Mouse (Mus musculus): Measurements from ENCODE around the gene Adam15. TPM values are rescaled to one million over a fixed set of nuclear protein-coding genes. Genes with fewer than 3 reads are reported as not detected.

The Adam15 gene
- polyA plus RNA-seq, 1 experiment: 78.4 TPM

DNA sequence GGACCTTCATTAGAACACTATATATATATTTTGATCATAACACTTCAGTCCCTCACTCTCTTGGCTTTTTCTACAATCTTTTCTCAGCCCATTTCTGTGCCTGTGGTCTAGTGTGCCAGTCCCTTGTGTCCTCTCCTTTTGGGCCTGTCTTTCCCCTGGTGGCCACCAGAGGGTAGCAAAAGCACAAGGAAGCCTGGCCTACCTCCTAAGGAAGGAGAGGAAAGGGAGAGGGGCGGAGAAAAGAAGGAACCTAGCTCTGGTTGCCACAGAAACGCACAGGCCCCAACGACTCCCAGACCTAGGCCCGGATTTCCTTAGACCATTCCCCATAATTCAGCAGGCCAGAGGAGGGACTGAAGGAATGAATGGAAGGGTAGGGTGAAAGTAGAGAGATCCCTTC is 33.0 kb downstream of the Adam15 start:
- H3K4me2 ChIP-seq (ENCODE audit: low read depth): peak overlapping the region; percentile 74
- TF ChIP-seq REST (IDR thresholded peaks at IDR 0.05; ENCODE audit: insufficient read depth, insufficient read length) (no peak), SRF (IDR thresholded peaks at IDR 0.05; ENCODE audit: control insufficient read depth, insufficient read length, low read depth) (no peak), POLR2AphosphoS2 (IDR thresholded peaks at IDR 0.05; ENCODE audit: insufficient read length, low read depth) (no peak), MYOD1 (IDR thresholded peaks at IDR 0.05; ENCODE audit: control insufficient read depth in 1 of 3, insufficient read length in 2 of 3, low read depth in 2 of 3) (no peak), TCF12 (IDR thresholded peaks at IDR 0.05; ENCODE audit: insufficient read depth, poor library complexity, severe bottlenecking) (no peak), POLR2A (IDR thresholded peaks at IDR 0.05; ENCODE audit: insufficient read length, low read depth) (no peak), TCF3 (IDR thresholded peaks at IDR 0.05; ENCODE audit: insufficient read length, low read depth) (no peak), MYOG (IDR thresholded peaks at IDR 0.05; ENCODE audit: control insufficient read depth in 1 of 3, insufficient read depth in 1 of 3, insufficient read length in 2 of 3, low read depth in 2 of 3) (no peak), E2F4 (IDR thresholded peaks at IDR 0.05; ENCODE audit: insufficient read depth) (no peak), USF1 (IDR thresholded peaks at IDR 0.05; ENCODE audit: low read depth) (no peak), CEBPB (IDR thresholded peaks at IDR 0.05; ENCODE audit: insufficient read depth, poor library complexity, severe bottlenecking) (no peak), MAX (IDR thresholded peaks at IDR 0.05; ENCODE audit: low read depth) (no peak)
- no peaks in the 10 kb centered on the region for H3K79me2 ChIP-seq (ENCODE audit: control insufficient read depth, insufficient read depth)
- no peak overlapping the region for H3ac ChIP-seq (ENCODE audit: control insufficient read depth, insufficient read length)
- no peaks in the 10 kb centered on the region for H3K36me3 ChIP-seq (ENCODE audit: control insufficient read depth, insufficient read depth)
- H3K4me3 ChIP-seq: no peak overlapping the region
- H3K27me3 ChIP-seq (ENCODE audit: control insufficient read depth, insufficient read depth, insufficient read length): peaks cover 29% of the 10 kb centered on the region

DNA sequence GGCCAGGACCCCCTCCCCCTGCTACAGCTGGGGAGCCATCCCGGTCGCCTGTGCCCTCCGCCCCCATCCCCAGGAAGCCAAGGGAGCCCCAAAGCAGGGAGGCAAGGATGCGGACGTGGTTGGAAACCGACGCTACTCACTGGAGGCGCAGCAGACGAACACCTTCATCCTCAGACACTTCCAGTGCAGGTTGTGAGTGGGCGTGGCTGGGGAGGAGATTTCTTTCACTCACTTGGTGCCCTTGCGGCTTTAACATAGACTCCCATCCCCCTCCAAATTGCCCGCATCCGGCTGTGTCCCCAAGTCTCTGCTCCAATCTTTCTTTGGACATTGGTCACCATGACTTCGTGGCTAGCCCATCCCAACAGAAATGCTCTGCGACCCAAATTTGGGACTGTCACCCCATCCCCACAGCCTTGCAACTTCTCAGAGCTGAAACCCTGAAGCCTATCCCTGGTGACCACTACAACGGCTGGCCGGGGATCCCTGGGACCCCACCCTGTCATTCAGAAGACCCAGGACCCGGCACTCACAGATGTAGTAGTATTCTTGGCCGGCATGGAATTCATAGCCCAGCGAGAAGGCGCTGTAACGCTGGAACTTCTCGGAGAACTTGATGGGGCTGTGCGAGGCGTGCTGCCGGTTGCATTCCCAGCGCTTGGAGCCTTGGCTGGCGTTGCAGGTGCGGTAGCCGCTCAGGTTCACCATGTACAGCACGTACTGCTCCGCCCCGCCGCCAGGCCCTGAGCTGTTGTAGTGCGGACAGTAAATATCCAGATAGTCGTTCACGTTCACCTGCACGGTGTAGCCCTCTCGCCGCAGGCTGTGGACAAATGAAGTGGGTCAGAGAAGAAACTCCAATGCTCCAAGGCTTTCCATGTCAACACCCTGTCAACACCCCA is 33.6 kb downstream of the Adam15 start:
- no peak overlapping the region for H3ac ChIP-seq (ENCODE audit: control insufficient read depth, insufficient read length)
- TF ChIP-seq POLR2A (IDR thresholded peaks at IDR 0.05; ENCODE audit: insufficient read length, low read depth) (no peak), E2F4 (IDR thresholded peaks at IDR 0.05; ENCODE audit: insufficient read depth) (no peak), TCF3 (IDR thresholded peaks at IDR 0.05; ENCODE audit: insufficient read length, low read depth) (no peak), TCF12 (IDR thresholded peaks at IDR 0.05; ENCODE audit: insufficient read depth, poor library complexity, severe bottlenecking) (no peak), MYOG (IDR thresholded peaks at IDR 0.05; ENCODE audit: control insufficient read depth in 1 of 3, insufficient read depth in 1 of 3, insufficient read length in 2 of 3, low read depth in 2 of 3) (no peak), SRF (IDR thresholded peaks at IDR 0.05; ENCODE audit: control insufficient read depth, insufficient read length, low read depth) (no peak)
- peak overlapping the region; percentile 74 for H3K4me2 ChIP-seq (ENCODE audit: low read depth)
- peaks cover 23% of the 10 kb centered on the region for H3K27me3 ChIP-seq (ENCODE audit: control insufficient read depth, insufficient read depth, insufficient read length)
- H3K79me2 ChIP-seq (ENCODE audit: control insufficient read depth, insufficient read depth): no peaks in the 10 kb centered on the region
- no peak overlapping the region for H3K4me3 ChIP-seq
- H3K36me3 ChIP-seq (ENCODE audit: control insufficient read depth, insufficient read depth): no peaks in the 10 kb centered on the region

DNA sequence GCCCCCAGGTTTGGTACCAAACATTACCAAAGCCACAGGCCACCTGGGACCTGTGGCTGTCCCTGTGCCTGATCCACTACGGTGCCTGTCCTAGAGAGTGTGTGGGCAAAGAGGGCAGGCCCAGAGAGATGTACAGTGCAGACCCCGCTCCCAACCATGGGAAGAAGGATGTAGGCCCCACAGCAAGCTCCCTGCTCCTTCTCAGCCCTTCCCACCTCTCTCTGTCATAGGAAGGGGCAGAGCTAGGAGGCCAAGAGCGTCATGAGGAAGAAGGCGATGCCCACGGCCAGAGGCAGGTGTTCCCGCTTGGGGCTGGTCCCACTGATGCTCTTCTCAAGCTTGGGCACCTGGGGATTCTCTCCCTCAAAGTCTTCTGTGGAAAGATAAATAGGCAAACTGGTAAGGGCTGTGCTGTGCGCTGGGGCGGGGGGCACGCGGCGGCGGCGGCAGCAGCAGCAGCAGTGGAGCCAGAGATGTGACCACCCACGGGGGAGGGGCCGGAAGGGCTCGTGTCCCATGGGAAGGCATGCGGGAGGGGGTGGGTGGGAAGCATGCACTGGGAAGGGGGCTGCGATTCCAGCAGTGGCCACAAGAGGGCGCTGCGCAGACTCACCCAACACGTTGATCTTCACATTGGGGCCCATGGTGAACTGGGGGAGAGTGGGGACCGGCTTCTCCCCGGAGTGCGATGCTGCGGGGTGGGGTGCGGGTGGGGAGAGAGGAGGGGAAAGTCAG is 34.4 kb downstream of the Adam15 start:
- Histone ChIP-seq H3K27me3 (ENCODE audit: control insufficient read depth, insufficient read depth, insufficient read length) (peaks cover 15% of the 10 kb centered on the region), H3K36me3 (ENCODE audit: control insufficient read depth, insufficient read depth) (no peaks in the 10 kb centered on the region), H3ac (ENCODE audit: control insufficient read depth, insufficient read length) (no peak overlapping the region), H3K4me3 (no peak overlapping the region), H3K79me2 (ENCODE audit: control insufficient read depth, insufficient read depth) (no peaks in the 10 kb centered on the region), H3K4me2 (ENCODE audit: low read depth) (peak overlapping the region; percentile 74)
- peak; percentile 45 for TF ChIP-seq POLR2A (IDR thresholded peaks at IDR 0.05; ENCODE audit: insufficient read length, low read depth)
- no peak for TF ChIP-seq MYOG (IDR thresholded peaks at IDR 0.05; ENCODE audit: control insufficient read depth in 1 of 3, insufficient read depth in 1 of 3, insufficient read length in 2 of 3, low read depth in 2 of 3)
- TF ChIP-seq USF1 (IDR thresholded peaks at IDR 0.05; ENCODE audit: low read depth): no peak
- TF ChIP-seq REST (IDR thresholded peaks at IDR 0.05; ENCODE audit: insufficient read depth, insufficient read length): no peak
- no peak for TF ChIP-seq SRF (IDR thresholded peaks at IDR 0.05; ENCODE audit: control insufficient read depth, insufficient read length, low read depth)

DNA sequence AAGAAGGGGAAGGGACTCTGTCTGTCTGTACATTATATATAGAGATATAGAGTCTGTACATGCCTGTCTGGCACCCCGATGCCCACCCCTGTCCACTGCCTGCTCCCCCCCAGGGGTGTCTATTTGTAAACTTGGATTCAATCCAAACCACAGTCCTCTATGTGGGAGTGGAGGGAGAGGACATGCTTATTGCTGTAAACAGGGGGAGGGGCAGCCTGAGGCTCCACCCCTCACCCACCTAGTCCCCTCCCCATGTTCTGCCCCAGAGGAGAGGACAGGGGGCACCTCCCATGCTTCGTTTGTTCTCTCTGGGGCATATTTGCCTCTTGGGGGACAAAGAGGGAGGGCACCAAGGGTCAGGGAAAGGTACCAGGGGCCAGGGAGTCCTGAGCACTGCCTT is 35.0 kb downstream of the Adam15 start:
- Histone ChIP-seq H3K27me3 (ENCODE audit: control insufficient read depth, insufficient read depth, insufficient read length) (peaks cover 9% of the 10 kb centered on the region), H3K79me2 (ENCODE audit: control insufficient read depth, insufficient read depth) (no peaks in the 10 kb centered on the region), H3ac (ENCODE audit: control insufficient read depth, insufficient read length) (no peak overlapping the region), H3K4me3 (no peak overlapping the region), H3K4me2 (ENCODE audit: low read depth) (peak overlapping the region; percentile 74), H3K36me3 (ENCODE audit: control insufficient read depth, insufficient read depth) (no peaks in the 10 kb centered on the region)
- TF ChIP-seq TCF12 (IDR thresholded peaks at IDR 0.05; ENCODE audit: insufficient read depth, poor library complexity, severe bottlenecking): no peak
- TF ChIP-seq CEBPB (IDR thresholded peaks at IDR 0.05; ENCODE audit: insufficient read depth, poor library complexity, severe bottlenecking): no peak
- no peak for TF ChIP-seq MYOD1 (IDR thresholded peaks at IDR 0.05; ENCODE audit: control insufficient read depth in 1 of 3, insufficient read length in 2 of 3, low read depth in 2 of 3)
- no peak for TF ChIP-seq MAX (IDR thresholded peaks at IDR 0.05; ENCODE audit: low read depth)

DNA sequence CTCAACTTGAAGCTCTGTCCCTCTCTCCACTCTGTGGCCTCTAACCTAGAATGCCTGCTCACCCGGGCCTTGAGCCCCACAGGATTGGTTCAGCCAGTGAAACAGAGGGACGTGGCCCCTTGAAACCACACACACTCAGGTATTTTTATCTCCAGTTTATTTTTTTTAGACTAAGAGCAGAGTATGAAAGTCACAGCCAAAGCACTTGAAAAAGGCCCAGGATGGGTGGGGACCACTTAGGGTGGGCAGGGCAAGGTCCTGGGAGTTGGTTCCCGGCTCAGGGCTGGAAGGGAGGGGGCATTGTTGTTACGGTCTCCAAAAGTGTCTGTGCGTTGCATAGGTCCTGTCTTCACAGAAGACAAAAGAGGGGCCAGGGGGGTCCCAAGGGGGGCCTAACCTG is 35.5 kb downstream of the Adam15 start:
- no peaks in the 10 kb centered on the region for H3K79me2 ChIP-seq (ENCODE audit: control insufficient read depth, insufficient read depth)
- H3K36me3 ChIP-seq (ENCODE audit: control insufficient read depth, insufficient read depth): no peaks in the 10 kb centered on the region
- H3K27me3 ChIP-seq (ENCODE audit: control insufficient read depth, insufficient read depth, insufficient read length): peaks cover 5% of the 10 kb centered on the region
- H3K4me2 ChIP-seq (ENCODE audit: low read depth): no peak overlapping the region
- TF ChIP-seq SRF (IDR thresholded peaks at IDR 0.05; ENCODE audit: control insufficient read depth, insufficient read length, low read depth) (no peak), TCF3 (IDR thresholded peaks at IDR 0.05; ENCODE audit: insufficient read length, low read depth) (no peak), MYOG (IDR thresholded peaks at IDR 0.05; ENCODE audit: control insufficient read depth in 1 of 3, insufficient read depth in 1 of 3, insufficient read length in 2 of 3, low read depth in 2 of 3) (no peak), POLR2AphosphoS2 (IDR thresholded peaks at IDR 0.05; ENCODE audit: insufficient read length, low read depth) (no peak)
- H3ac ChIP-seq (ENCODE audit: control insufficient read depth, insufficient read length): no peak overlapping the region
- H3K4me3 ChIP-seq: no peak overlapping the region
